Mouse (Mus musculus): ENCODE measurements around the gene Ppp2r5d.

Ppp2r5d gene

GRCm38 (mm10) chr17:46704887-46705835, at the start of gene Ppp2r5d:
Gene Ppp2r5d, minus strand, starts transcription at chr17:46705111.
- peak; percentile 93 to 95 for DNase-seq (ENCODE audit: low spot score in 2 of 2)

GRCm38 (mm10) chr17:46751794-46752556, 47.1 kb upstream of the Ppp2r5d start, which contains the start of gene Cnpy3:
Gene Cnpy3, minus strand, starts transcription at chr17:46752214.
- peak; percentile 96 to 98 for DNase-seq (ENCODE audit: low spot score in 2 of 2)

- DNase-seq (ENCODE audit: low spot score in 2 of 2), result no peak
These were observed 46.3 kb upstream of the Ppp2r5d start for GRCm38 (mm10) chr17:46751056-46751793.

GRCm38 (mm10) chr17:46750580-46750979, 45.7 kb upstream of the Ppp2r5d start:
- DNase-seq (ENCODE audit: low spot score in 2 of 2), result no peak

GRCm38 (mm10) chr17:46749282-46749681, 44.4 kb upstream of the Ppp2r5d start:
- DNase-seq (ENCODE audit: low spot score in 2 of 2), result no peak

GRCm38 (mm10) chr17:46747806-46748205, 42.9 kb upstream of the Ppp2r5d start:
- DNase-seq (ENCODE audit: low spot score in 2 of 2), result no peak

GRCm38 (mm10) chr17:46747234-46747633, 42.3 kb upstream of the Ppp2r5d start:
- DNase-seq (ENCODE audit: low spot score in 2 of 2), result no peak

- DNase-seq (ENCODE audit: low spot score in 2 of 2), result no peak
These were observed 40.6 kb upstream of the Ppp2r5d start for GRCm38 (mm10) chr17:46745506-46745905.

GRCm38 (mm10) chr17:46742986-46743385, 38.1 kb upstream of the Ppp2r5d start:
- no peak for DNase-seq (ENCODE audit: low spot score in 2 of 2)

- DNase-seq (ENCODE audit: low spot score in 2 of 2), result no peak
These were observed 36.4 kb upstream of the Ppp2r5d start for GRCm38 (mm10) chr17:46741305-46741704.

GRCm38 (mm10) chr17:46736160-46736559, 31.2 kb upstream of the Ppp2r5d start:
- DNase-seq (ENCODE audit: low spot score in 2 of 2), result peak in 1 of 2 experiments; percentile 62

GRCm38 (mm10) chr17:46735287-46735686, 30.4 kb upstream of the Ppp2r5d start:
- DNase-seq (ENCODE audit: low spot score in 2 of 2), result no peak

GRCm38 (mm10) chr17:46734055-46734454, 29.1 kb upstream of the Ppp2r5d start:
- DNase-seq (ENCODE audit: low spot score in 2 of 2), result no peak

- DNase-seq (ENCODE audit: low spot score in 2 of 2), result no peak
These were observed 24.0 kb upstream of the Ppp2r5d start, which contains the start of gene Gnmt for GRCm38 (mm10) chr17:46728904-46729318. Gene Gnmt, minus strand, starts transcription at chr17:46729168.

GRCm38 (mm10) chr17:46728496-46728895, 23.6 kb upstream of the Ppp2r5d start:
- no peak for DNase-seq (ENCODE audit: low spot score in 2 of 2)

- no peak for DNase-seq (ENCODE audit: low spot score in 2 of 2)
These were observed 23.1 kb upstream of the Ppp2r5d start for GRCm38 (mm10) chr17:46728021-46728420.

GRCm38 (mm10) chr17:46727271-46727670, 22.4 kb upstream of the Ppp2r5d start:
- no peak for DNase-seq (ENCODE audit: low spot score in 2 of 2)

GRCm38 (mm10) chr17:46725731-46726645, 21.1 kb upstream of the Ppp2r5d start:
- no peak for DNase-seq (ENCODE audit: low spot score in 2 of 2)

GRCm38 (mm10) chr17:46725273-46725672, 20.4 kb upstream of the Ppp2r5d start:
- DNase-seq (ENCODE audit: low spot score in 2 of 2), result peak; percentile 58 to 64

GRCm38 (mm10) chr17:46724477-46725084, 19.7 kb upstream of the Ppp2r5d start:
- no peak for DNase-seq (ENCODE audit: low spot score in 2 of 2)
